Mouse (Mus musculus) midbrain, postnatal 0 days (tissue): ENCODE measurements around the gene Rcor1. TPM values are rescaled to one million over a fixed set of nuclear protein-coding genes. Genes with fewer than 3 reads are reported as not detected.

Experiments
- ATAC-seq: fragments of 200-750 bp; cut with Nextera tagmentation; 2 replicates; pipeline ENCODE4 v1.8.0; 2017; ENCODE audit warnings: moderate number of reproducible peaks, mild to moderate bottlenecking, moderate TSS enrichment, moderate library complexity; ENCODE audit not compliant: low FRiP score
- DNase-seq: peaks from one replicate; pipeline ENCODE4 v3.0.0-alpha.2; 2015; ENCODE audit warnings: low spot score
- H3K27ac ChIP-seq: fragments of 300-500 bp; sonication (generic); 2 replicates; pipeline ENCODE4 v1.5.1; 2014; ENCODE audit warnings: low read depth, mild to moderate bottlenecking, low read length, mixed read lengths
- H3K27me3 ChIP-seq: fragments of 300-500 bp; sonication (generic); 2 replicates; pipeline ENCODE4 v1.6.1; 2014; ENCODE audit warnings: low read length, control low read depth, mixed read lengths; ENCODE audit not compliant: insufficient read depth
- H3K36me3 ChIP-seq: fragments of 300-500 bp; sonication (generic); 2 replicates; pipeline ENCODE4 v1.6.1; 2014; ENCODE audit warnings: low read length, control low read depth, mixed read lengths; ENCODE audit not compliant: insufficient read depth
- H3K4me1 ChIP-seq: fragments of 300-500 bp; sonication (generic); 2 replicates; pipeline ENCODE4 v1.6.1; 2014; ENCODE audit warnings: mild to moderate bottlenecking, control low read depth, antibody characterized with exemption, low read length, mixed read lengths; ENCODE audit not compliant: insufficient read depth
- H3K4me2 ChIP-seq: fragments of 300-500 bp; sonication (generic); 2 replicates; pipeline ENCODE4 v1.6.1; 2014; ENCODE audit warnings: low read depth, mild to moderate bottlenecking, low read length, mixed read lengths; ENCODE audit not compliant: poor library complexity, severe bottlenecking
- H3K4me3 ChIP-seq: fragments of 300-500 bp; sonication (generic); 2 replicates; pipeline ENCODE4 v1.5.1; 2014; ENCODE audit warnings: low read depth, mild to moderate bottlenecking, low read length, moderate library complexity
- H3K9ac ChIP-seq: fragments of 300-500 bp; sonication (generic); replicated peaks from 2 replicates; pipeline ENCODE4 v1.6.1; 2014; ENCODE audit warnings: mild to moderate bottlenecking, low read length, moderate library complexity, mixed read lengths; ENCODE audit not compliant: poor library complexity, severe bottlenecking
- H3K9me3 ChIP-seq: fragments of 300-500 bp; sonication (generic); 2 replicates; pipeline ENCODE4 v1.6.1; 2016; ENCODE audit warnings: low read length, control low read depth
- CTCF ChIP-seq: IDR thresholded peaks from 2 replicates; pipeline ENCODE4 v1.5.1; 2016; ENCODE audit warnings: antibody characterized with exemption, mild to moderate bottlenecking
- WGBS: fragments of 180-500 bp; shearing (Covaris S2); extraction: QIAGEN DNeasy Blood & Tissue Kit; methylation state at CpG from one replicate; pipeline ENCODE4 v1.1.7; 2014; 5-methylcytosine and 5-hydroxymethylcytosine counted together
- polyA plus RNA-seq: library from polyadenylated mRNA; unstranded; fragments of >200 nt; fragmentation: Nextera tagmentation; extraction: Ambion mirVana; gene quantifications from 2 replicates; pipeline ENCODE4 v1.2.1, GENCODE M21; 2015
- total RNA-seq: library from RNA; depleted of rRNA; stranded (reverse); fragments of >200 nt; gene quantifications from 2 replicates; pipeline ENCODE4 v1.2.3, GENCODE M21; 2014

Gene Rcor1
- total and polyA plus RNA-seq, 2 experiments from 2014 or later: 2.7 to 14.9 TPM

- Histone ChIP-seq H3K9me3 (no peaks in the 10 kb centered on the region), H3K27ac (no peak overlapping the region), H3K27me3 (no peaks in the 10 kb centered on the region), H3K9ac (no peak overlapping the region), H3K4me3 (no peak overlapping the region), H3K36me3 (0 out of 2 replicates have a peak, but pooled peaks cover 2% of the 10 kb centered on the region), H3K4me2 (no peak overlapping the region), H3K4me1 (no peaks in the 10 kb centered on the region)
- no peak for ATAC-seq
- no peak for TF ChIP-seq CTCF
- no peak for DNase-seq
- WGBS: 92% methylated on average over 6 of the region's 6 CpGs
Measured at GRCm38 (mm10) chr12:111096249-111096648, 57.1 kb downstream of the Rcor1 start.

- H3K4me1 ChIP-seq: no peaks in the 10 kb centered on the region
- DNase-seq (no peak), ATAC-seq (no peak)
- no peak for TF ChIP-seq CTCF
- no peak overlapping the region for H3K4me3 ChIP-seq
- no peaks in the 10 kb centered on the region for H3K9me3 ChIP-seq
- H3K9ac ChIP-seq: no peak overlapping the region
- no peak overlapping the region for H3K4me2 ChIP-seq
- no peak overlapping the region for H3K27ac ChIP-seq
- WGBS: 98% methylated on average over 8 of the region's 8 CpGs
- H3K36me3 ChIP-seq: peaks cover 2% of the 10 kb centered on the region; the same call in 1 of the 2 replicates
- no peaks in the 10 kb centered on the region for H3K27me3 ChIP-seq
Measured at GRCm38 (mm10) chr12:111097036-111097435, 57.9 kb downstream of the Rcor1 start.

- no peaks in the 10 kb centered on the region for H3K9me3 ChIP-seq
- no peaks in the 10 kb centered on the region for H3K4me1 ChIP-seq
- no peak overlapping the region for H3K4me2 ChIP-seq
- DNase-seq (no peak), ATAC-seq (no peak)
- WGBS: 89% methylated on average over 8 of the region's 8 CpGs
- no peak overlapping the region for H3K27ac ChIP-seq
- TF ChIP-seq CTCF: no peak
- H3K9ac ChIP-seq: no peak overlapping the region
- no peak overlapping the region for H3K4me3 ChIP-seq
- H3K27me3 ChIP-seq: no peaks in the 10 kb centered on the region
- peaks cover 46% of the 10 kb centered on the region for H3K36me3 ChIP-seq
Measured at GRCm38 (mm10) chr12:111111176-111111575, 72.0 kb downstream of the Rcor1 start.

- DNase-seq: no peak
- Histone ChIP-seq H3K9ac (no peak overlapping the region), H3K4me2 (no peak overlapping the region), H3K36me3 (peaks cover 40% of the 10 kb centered on the region), H3K4me1 (no peaks in the 10 kb centered on the region), H3K9me3 (no peaks in the 10 kb centered on the region), H3K27ac (no peak overlapping the region), H3K27me3 (no peaks in the 10 kb centered on the region), H3K4me3 (no peak overlapping the region)
- 88% methylated on average over 5 of the region's 5 CpGs for WGBS
- no peak for TF ChIP-seq CTCF
- no peak for ATAC-seq
Measured at GRCm38 (mm10) chr12:111114593-111114992, 75.4 kb downstream of the Rcor1 start.

GRCm38 (mm10) chr12:111119506-111120085, 80.4 kb downstream of the Rcor1 start:
- Histone ChIP-seq H3K4me3 (no peak overlapping the region), H3K27me3 (no peaks in the 10 kb centered on the region), H3K9me3 (no peaks in the 10 kb centered on the region), H3K36me3 (peaks cover 3% of the 10 kb centered on the region; the same call in 1 of the 2 replicates), H3K27ac (no peak overlapping the region), H3K4me1 (peaks cover 4% of the 10 kb centered on the region; the same call in 1 of the 2 replicates), H3K4me2 (no peak overlapping the region), H3K9ac (no peak overlapping the region)
- DNase-seq (no peak), ATAC-seq (no peak)
- no peak for TF ChIP-seq CTCF
- WGBS: 94% methylated on average over 5 of the region's 5 CpGs

GRCm38 (mm10) chr12:111120976-111121645, 82.0 kb downstream of the Rcor1 start:
- H3K36me3 ChIP-seq: peaks cover 3% of the 10 kb centered on the region; the same call in 1 of the 2 replicates
- no peak for ATAC-seq
- 91% methylated on average over 9 of the region's 9 CpGs for WGBS
- peaks cover 10% of the 10 kb centered on the region; the same call in 1 of the 2 replicates for H3K4me1 ChIP-seq
- H3K9ac ChIP-seq: no peak overlapping the region
- H3K4me3 ChIP-seq: no peak overlapping the region
- H3K4me2 ChIP-seq: no peak overlapping the region
- H3K9me3 ChIP-seq: no peaks in the 10 kb centered on the region
- H3K27ac ChIP-seq: no peak overlapping the region
- no peak for TF ChIP-seq CTCF
- H3K27me3 ChIP-seq: no peaks in the 10 kb centered on the region
- no peak for DNase-seq
